Mouse (Mus musculus) gastrocnemius, adult 2 months (tissue): ENCODE measurements around the gene Taldo1. TPM values are rescaled to one million over a fixed set of nuclear protein-coding genes. Genes with fewer than 3 reads are reported as not detected.

Experiments
- DNase-seq: peaks from one replicate; pipeline ENCODE4 v3.0.0; 2022
- H3K27ac ChIP-seq: fragments of 200-600 bp; 2 replicates; pipeline ENCODE4 v1.8.1; 2022; ENCODE audit warnings: mild to moderate bottlenecking
- H3K4me3 ChIP-seq: fragments of 200-600 bp; 2 replicates; pipeline ENCODE4 v1.8.1; 2022; ENCODE audit warnings: mild to moderate bottlenecking, moderate library complexity
- CTCF ChIP-seq: fragments of 200-600 bp; IDR thresholded peaks from 2 replicates; pipeline ENCODE4 v1.8.1; 2022; ENCODE audit warnings: antibody characterized with exemption, mild to moderate bottlenecking, moderate library complexity
- intact Hi-C: fragments of 180-260 bp; cut with DNase I; formaldehyde crosslinking; loops from one replicate; pipeline ENCODE4 v1.15.1; 2025
- total RNA-seq, 2 experiments: library from RNA; stranded (reverse); gene quantifications; 2 replicates each; pipeline ENCODE4 v1.2.3; 2021

Gene Taldo1
- total RNA-seq, 2 experiments from 2014 or later: 77.5 to 88.3 TPM

- peak overlapping the region; percentile 38; the same call in 1 of the 2 replicates for H3K27ac ChIP-seq
- TF ChIP-seq CTCF: no peak
- intact Hi-C loops: no loop called here
- H3K4me3 ChIP-seq: 0 out of 2 replicates have a peak overlapping the region, but pooled peaks have one; percentile 17
- DNase-seq: no peak
Measured at GRCm38 (mm10) chr7:141364349-141365048, 27.5 kb upstream of the Taldo1 start.

GRCm38 (mm10) chr7:141365049-141365445 is 27.0 kb upstream of the Taldo1 start:
- DNase-seq: no peak
- TF ChIP-seq CTCF: no peak
- peak overlapping the region; percentile 7; the same call in 1 of the 2 replicates for H3K27ac ChIP-seq
- H3K4me3 ChIP-seq: no peak overlapping the region
- intact Hi-C loops: no loop called here

- no peak for DNase-seq
- Histone ChIP-seq H3K4me3 (no peak overlapping the region), H3K27ac (no peak overlapping the region)
- no peak for TF ChIP-seq CTCF
- intact Hi-C loops: no loop called here
Measured at GRCm38 (mm10) chr7:141367358-141367757, 24.6 kb upstream of the Taldo1 start.

GRCm38 (mm10) chr7:141369918-141370317 is 22.1 kb upstream of the Taldo1 start:
- Histone ChIP-seq H3K27ac (no peak overlapping the region), H3K4me3 (no peak overlapping the region)
- TF ChIP-seq CTCF: no peak
- DNase-seq: no peak
- intact Hi-C loops: no loop called here

GRCm38 (mm10) chr7:141371942-141372595 is 19.9 kb upstream of the Taldo1 start:
- no peak overlapping the region for H3K27ac ChIP-seq
- no peak for TF ChIP-seq CTCF
- DNase-seq: no peak
- no peak overlapping the region for H3K4me3 ChIP-seq
- intact Hi-C loops: no loop called here

- H3K4me3 ChIP-seq: no peak overlapping the region
- no peak for DNase-seq
- intact Hi-C loops: no loop called here
- TF ChIP-seq CTCF: no peak
- no peak overlapping the region for H3K27ac ChIP-seq
Measured at GRCm38 (mm10) chr7:141373611-141374010, 18.4 kb upstream of the Taldo1 start.

- no peak for DNase-seq
- intact Hi-C loops: no loop called here
- H3K27ac ChIP-seq: no peak overlapping the region
- H3K4me3 ChIP-seq: no peak overlapping the region
- no peak for TF ChIP-seq CTCF
Measured at GRCm38 (mm10) chr7:141374399-141374798, 17.6 kb upstream of the Taldo1 start.

GRCm38 (mm10) chr7:141379584-141379983 is 12.4 kb upstream of the Taldo1 start:
- Histone ChIP-seq H3K4me3 (no peak overlapping the region), H3K27ac (no peak overlapping the region)
- TF ChIP-seq CTCF: no peak
- no peak for DNase-seq
- intact Hi-C loops: no loop called here

GRCm38 (mm10) chr7:141381068-141381835 is 10.7 kb upstream of the Taldo1 start:
- H3K4me3 ChIP-seq: no peak overlapping the region
- no peak for TF ChIP-seq CTCF
- intact Hi-C loops: no loop called here
- DNase-seq: no peak
- H3K27ac ChIP-seq: no peak overlapping the region

GRCm38 (mm10) chr7:141387807-141388486 is 4.1 kb upstream of the Taldo1 start:
- intact Hi-C loops: no loop called here
- H3K4me3 ChIP-seq: no peak overlapping the region
- no peak for TF ChIP-seq CTCF
- H3K27ac ChIP-seq: no peak overlapping the region
- no peak for DNase-seq

- Histone ChIP-seq H3K27ac (no peak overlapping the region), H3K4me3 (no peak overlapping the region)
- no peak for DNase-seq
- intact Hi-C loops: no loop called here
- TF ChIP-seq CTCF: no peak
Measured at GRCm38 (mm10) chr7:141388487-141389109, 3.4 kb upstream of the Taldo1 start.
